Mouse (Mus musculus): ENCODE data around the gene Fras1. TPM values are rescaled to one million over a fixed set of nuclear protein-coding genes. Genes with fewer than 3 reads are reported as not detected.

Gene Fras1
- polyA plus RNA-seq, 1 experiment, result 9.0 TPM

DNA sequence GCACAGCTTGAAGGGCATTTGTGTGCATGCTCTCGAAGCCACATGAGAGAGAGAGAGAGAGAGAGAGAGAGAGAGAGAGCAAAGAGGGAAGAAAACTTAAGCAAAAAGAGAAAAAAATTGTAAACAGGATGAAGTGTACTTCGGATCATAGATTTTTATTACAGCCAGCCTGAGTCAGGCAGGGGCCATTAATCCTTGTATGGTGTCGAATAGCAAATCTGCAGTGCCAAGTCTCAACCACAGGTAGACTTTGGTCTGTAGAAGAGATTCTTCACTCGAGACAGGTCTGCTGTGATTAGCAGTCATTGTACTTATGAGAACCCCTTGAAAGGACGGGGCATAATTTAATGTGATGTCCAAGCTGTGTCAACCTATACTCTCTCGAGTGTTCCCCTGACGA lies 383.9 kb downstream of the Fras1 start:
- DNase-seq (ENCODE audit: extremely low spot score in 1 of 2, low spot score in 1 of 2), result no peak

DNA sequence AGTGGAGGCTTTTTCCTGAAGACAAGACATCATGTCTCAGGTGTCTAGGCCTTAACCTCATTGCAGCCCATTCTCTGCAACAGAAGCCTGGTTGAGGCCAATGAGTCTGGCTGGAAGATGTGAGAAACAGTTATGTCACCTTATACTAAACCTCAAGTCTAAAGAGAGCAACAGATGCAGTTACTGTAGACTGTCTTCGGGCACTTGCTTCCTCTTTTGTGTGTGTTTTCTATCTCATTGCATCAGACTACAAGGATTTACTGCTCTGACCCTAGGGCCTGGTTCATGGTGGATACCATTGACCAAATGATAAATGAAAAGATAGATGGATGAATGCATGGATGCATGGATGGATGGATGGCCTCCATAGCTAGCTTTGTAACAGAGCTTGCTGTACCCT lies 388.3 kb downstream of the Fras1 start:
- no peak for DNase-seq (ENCODE audit: extremely low spot score in 1 of 2, low spot score in 1 of 2)

DNA sequence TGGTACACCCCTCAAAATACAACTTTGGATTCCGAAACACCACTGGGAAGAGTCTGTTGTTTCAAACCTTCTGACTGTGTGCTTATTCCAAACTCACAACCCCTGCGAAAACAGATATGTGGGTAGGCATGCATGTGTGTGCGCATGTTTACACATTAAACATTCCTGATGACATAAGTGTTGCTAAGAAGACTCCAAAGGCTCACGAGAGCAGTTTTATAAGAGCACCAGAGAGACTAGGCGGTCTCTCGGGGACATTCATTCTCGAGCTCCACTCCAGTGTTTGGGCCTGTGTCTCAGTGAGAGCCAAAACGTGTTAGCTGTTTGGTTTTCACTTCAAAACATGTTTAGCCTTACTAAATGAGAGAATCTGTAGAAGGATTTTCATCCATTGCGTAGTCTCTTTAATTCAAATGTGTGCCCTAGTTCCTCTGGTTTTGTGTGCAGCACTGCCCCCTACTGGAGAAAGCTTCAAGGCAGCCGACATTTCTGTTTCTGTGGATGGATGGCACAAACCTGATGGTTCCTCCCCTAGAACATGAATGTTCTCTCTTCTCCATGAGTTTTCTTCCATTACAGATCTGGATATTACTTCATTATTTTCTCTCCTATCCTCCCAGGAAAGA lies 395.2 kb downstream of the Fras1 start:
- DNase-seq (ENCODE audit: extremely low spot score in 1 of 2, low spot score in 1 of 2), result peak; percentile 43 to 89

DNA sequence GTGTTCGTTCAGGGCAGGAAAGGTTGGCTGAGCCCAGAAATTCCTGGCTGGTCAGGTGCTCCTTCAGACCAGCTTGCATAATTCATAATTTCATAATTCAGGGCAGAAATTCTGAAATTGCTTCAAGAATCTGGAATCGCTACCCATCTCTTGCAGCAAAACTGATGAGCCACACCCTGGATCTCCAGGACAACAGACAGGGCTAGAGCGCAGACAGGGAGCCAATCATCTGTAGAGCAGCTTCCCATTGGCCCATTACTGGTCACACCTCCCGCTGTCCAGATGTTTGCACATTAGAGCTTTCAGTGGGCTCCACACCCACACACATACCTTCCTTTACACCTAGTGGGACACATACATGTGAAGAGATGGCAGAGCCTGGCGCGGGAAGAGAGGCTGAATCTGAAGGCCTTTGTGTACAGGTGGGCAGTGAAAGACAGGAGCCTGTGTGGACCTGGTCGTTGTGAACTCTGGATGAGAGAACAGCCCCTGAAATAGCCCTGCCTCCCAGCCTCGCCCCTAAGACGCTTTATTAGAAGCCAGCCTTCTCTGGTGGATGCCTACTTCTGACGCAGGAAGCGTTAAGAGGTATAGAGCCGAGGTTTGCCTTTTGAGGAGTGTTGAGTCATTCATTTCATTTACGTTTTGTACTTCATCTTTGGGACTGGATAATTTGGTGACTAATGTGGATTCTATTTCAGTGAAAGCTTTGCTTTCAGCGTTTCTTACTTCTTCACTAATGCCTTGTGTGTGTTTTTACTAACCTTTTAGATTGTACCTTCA lies 409.9 kb downstream of the Fras1 start:
- peak in 1 of 2 experiments; percentile 12 for DNase-seq (ENCODE audit: extremely low spot score in 1 of 2, low spot score in 1 of 2)

DNA sequence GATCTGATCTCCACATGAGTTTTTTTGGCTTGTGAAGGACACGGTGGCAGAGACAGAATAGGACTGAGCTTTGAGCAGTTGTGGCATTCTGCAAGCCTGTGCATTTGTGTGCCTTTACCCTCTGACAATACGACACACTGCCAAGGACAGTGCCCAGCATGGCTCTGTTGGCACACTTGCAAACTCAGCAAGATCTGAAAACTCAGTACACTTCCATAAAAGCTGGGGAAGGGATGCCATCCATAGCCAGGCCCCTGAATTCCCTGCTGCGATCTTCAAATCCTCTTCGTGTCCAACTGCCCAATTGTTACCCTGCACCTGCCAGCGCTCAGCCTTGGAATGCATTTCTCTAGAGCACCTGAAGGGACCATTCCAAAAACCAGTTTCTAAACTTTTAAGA lies 411.3 kb downstream of the Fras1 start:
- no peak for DNase-seq (ENCODE audit: extremely low spot score in 1 of 2, low spot score in 1 of 2)

DNA sequence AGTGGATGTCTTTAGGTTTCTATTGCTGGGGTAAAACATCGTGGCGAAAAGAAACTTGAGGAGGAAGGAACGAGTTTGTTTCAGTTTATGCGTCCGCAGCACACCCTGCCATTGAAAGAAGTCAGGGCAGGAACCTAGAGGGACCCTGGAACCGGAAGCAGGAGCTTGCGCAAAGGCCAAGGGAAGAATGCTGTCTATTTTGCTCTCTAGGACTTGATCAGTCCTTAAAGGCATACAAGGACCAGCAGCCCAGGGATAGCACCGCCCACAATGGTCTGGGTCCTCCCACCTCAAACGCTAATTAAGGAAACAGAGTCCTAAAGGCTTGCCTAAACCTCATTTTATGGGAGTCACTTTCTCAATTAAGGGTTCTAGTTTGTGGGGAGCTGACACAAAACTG lies 418.7 kb downstream of the Fras1 start:
- DNase-seq (ENCODE audit: extremely low spot score in 1 of 2, low spot score in 1 of 2), result no peak

DNA sequence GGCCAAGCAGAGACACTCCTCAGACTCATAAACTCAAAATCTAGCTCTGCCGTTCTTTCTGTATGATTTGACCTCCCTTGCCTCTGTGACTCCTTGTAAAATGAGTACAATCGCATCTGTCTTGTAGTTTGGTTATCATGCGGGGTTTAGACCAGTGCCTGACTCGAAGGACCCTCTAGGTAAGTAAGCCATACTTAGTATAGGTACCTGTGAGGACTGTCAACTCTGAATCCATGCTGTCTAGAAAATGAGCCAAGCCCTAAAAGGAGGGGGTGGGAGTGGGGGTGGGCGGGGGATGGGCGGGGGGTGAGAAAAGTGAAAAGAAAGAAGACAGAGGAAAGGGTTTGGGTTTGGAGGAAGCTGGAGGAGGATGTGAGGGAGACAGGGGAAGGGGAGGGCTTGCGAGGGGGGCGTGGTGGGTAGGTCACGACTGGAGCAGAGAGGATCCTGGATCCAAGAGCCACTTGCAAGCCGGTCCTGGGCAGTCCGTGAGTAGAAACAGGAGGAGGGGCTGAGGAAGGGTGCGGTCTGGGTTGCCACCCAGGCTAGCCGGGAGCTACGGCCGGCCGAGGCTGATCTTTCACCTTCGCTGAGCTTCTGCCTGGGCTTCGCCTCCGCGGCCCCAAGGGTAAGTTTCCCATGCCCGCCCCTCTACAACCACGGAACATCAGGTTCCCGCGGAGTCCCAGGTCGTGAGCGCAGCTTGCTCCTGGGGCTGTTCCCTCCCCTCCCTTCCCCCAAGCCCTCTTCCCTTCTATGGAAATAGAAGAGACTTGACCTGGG lies 419.4 kb downstream of the Fras1 start, which contains the start of gene Anxa3:
TSS of gene Anxa3 (plus strand) at position 404 of the 783 bp plus-strand sequence.
- DNase-seq (ENCODE audit: extremely low spot score in 1 of 2, low spot score in 1 of 2), result no peak

DNA sequence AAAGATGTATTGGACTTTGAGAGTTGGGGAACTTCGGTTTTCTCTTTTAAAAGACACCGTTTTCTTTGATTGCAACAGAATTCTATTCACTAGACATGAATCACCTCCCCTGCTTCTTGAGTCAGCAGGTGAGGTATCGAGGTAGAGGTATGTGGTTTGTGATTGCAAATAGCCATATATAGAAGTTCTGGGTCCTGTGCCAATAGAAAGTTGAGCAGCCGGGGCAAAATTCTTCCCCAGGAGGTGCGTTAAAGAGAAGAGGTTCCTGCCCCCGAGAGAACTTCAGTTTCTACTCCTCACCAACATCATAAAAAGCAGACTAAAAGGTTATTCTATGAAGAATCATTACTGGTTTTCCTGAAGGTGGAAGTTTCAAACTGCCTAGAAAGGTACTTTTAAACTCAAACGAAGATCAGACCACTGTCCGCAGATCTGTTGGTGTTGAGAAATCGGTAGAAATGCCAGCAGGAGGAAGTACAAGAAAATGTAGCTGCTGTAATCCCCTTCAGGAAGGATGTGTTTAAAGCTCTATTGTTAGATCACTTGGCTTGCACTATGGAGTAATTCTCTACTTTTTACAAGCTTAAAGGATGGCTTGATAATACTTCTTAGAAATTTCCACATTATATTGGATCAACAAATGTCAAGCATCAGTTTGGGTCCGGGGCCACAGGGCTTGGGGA lies 420.3 kb downstream of the Fras1 start:
- DNase-seq (ENCODE audit: extremely low spot score in 1 of 2, low spot score in 1 of 2), result no peak

DNA sequence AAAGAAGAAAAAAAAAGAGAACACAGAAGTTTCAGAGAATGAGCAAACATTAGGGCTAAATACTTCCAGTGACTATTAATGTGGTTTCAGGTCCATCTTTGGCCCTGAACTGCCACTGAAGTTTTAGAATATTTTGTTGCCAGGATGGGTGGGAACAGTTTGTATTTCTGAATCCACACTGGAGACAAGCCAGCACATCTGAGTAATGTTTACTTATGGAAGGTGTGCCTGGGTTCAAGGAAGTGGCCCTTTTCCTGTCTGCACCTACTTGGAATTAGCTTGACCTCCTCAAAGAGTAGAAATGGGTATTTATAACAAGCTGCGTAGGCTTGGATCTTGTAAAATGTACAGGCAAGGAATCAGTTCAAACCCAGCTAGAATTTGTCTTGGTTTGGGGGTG lies 422.0 kb downstream of the Fras1 start:
- no peak for DNase-seq (ENCODE audit: extremely low spot score in 1 of 2, low spot score in 1 of 2)

DNA sequence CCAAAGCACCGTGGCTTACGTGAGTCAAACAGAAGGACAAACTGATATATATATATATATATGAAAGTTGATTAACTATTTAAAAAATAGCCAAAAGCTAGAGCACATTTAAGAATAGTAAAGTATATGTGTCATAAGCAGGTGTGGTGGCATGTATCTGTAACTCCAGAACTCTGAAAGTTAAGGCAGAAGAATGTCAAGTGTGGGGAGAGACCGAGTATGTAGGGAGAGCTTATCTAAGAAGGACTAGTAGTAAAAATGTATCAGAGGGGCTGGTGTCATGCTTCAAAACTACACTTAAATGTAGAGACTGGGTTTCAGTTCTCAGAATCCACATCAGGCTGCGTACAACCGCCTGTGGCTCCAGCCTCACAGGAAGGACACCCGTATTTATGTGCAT lies 423.7 kb downstream of the Fras1 start:
- no peak for DNase-seq (ENCODE audit: extremely low spot score in 1 of 2, low spot score in 1 of 2)

DNA sequence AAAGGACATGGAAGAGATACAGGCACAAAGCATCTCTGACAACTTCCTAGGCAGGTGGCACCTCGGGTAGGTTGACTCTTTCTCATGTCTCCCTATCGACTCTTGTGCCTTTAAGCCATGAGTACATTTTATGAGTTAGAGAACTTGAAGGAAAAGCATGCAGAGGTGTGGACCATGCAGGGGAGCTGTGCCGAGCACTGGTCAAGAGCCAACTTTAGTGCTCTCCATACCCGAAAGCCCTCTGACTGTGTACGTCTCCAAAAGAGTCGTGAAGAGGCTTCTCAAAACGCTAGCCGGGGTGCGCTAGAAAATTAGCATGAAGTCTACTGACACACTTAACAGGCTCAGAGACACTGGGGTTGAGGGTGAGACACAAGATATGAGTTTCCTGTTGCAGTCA lies 425.4 kb downstream of the Fras1 start:
- no peak for DNase-seq (ENCODE audit: extremely low spot score in 1 of 2, low spot score in 1 of 2)

DNA sequence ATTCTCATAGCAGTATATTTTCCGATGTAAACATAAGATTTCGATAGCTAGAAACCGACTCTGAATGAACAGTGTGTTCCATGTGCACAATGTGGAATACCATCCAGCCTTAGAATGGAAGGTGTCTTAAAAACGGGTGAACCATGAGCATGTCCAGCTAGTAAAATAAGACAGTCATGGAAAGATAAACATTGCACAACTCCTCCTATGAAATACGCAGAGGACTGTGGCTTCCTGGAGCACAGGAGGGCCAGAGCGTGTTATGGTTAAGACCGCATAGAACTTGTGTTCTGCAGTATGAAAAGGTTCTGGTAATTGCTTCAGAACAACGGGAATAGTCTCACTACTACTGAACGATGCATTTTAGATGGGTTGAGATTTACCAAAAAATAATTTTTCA lies 426.2 kb downstream of the Fras1 start:
- no peak for DNase-seq (ENCODE audit: extremely low spot score in 1 of 2, low spot score in 1 of 2)

DNA sequence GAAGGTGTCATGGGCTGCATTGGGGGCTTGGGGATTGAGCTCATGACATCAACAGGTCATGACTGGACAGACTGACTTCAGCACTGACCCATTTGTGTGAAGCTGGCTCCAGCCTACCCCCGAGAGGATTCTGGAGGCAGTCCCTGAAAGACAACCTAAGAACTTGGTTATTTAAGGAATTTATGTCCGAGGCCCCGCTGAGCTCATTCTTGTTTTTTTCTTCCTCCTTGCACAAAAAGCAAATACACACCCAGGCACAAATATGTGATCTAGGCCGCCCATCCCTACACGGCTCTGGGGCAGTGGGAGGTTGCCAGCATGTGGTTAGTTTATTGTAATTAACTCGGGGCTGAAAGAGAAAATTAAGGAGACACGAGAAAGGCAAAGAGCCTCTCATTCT lies 428.4 kb downstream of the Fras1 start:
- no peak for DNase-seq (ENCODE audit: extremely low spot score in 1 of 2, low spot score in 1 of 2)

DNA sequence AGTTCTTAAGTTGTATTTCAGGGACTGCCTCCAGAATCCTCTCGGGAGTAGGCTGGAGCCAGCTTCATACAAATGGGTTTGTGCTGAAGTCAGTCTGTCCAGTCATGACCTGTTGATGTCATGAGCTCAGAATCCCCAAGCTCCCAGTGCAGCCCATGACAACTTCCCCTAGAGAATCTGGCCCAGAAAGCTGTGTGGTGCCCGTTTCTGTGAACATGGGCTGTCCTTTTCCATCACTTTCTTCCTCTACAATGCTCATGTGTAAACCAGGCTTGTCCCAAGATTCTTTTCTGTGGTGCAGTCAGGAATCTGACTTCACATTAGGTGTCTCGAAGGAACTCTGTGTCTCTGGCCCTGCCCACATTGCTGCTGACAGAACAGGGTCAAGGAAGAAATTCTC lies 429.3 kb downstream of the Fras1 start:
- no peak for DNase-seq (ENCODE audit: extremely low spot score in 1 of 2, low spot score in 1 of 2)

DNA sequence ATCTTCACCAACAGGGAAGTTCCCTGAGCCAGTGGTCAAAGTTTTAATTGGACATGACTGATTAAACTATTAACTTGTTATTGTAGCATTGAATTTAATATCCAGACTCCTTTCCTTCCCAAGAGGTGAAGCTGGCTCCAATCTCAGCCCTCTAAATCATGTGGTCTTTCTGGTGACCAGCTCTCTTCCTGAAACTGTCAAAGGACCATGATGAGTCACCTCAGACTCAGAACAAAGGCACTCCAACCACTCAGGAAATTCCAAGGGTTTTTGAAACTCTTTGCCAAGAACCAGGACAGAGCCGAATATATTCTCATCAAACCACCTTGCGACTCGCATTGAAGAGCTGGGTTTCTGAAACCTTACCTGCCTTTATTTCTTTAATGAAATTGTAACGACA lies 430.5 kb downstream of the Fras1 start:
- DNase-seq (ENCODE audit: extremely low spot score in 1 of 2, low spot score in 1 of 2), result no peak

DNA sequence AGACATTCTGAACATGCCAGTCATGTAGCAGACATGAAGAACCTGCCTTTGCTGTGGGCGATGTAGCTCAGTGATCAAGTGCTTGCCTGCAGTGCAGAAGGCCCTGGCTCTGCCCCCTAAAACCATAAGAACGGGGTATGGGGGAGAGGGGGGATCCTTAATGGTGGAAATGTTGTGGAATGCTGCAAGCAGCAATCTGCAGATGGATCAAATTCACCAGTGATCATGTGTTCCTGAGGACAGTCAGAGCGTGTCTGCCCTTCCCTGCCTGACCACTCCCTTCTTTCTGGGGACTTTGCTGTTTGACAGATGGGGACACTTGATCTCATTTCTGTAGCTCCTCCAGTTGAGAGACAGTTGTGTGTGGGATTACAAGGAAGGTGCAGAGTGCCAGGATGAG lies 431.1 kb downstream of the Fras1 start:
- DNase-seq (ENCODE audit: extremely low spot score in 1 of 2, low spot score in 1 of 2), result no peak

DNA sequence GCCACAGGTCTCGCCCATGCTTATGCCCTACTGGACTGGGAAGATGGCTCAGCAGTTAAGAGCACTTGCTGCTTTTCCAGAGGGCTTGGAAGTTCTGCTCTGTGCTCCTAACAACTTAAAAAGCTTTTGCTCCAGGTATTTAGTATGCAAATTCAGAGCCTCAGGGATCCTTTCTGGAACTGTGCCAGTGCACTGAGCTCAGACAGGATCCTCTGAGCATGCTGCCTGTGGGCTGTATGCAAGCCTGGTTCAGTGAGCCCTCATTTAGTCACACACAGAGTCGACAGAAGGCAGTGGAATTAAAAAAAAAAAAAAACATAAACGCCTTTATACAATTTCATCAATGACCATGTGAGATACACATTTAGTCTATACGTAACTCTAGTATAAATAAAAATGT lies 436.9 kb downstream of the Fras1 start:
- peak; percentile 6 to 21 for DNase-seq (ENCODE audit: extremely low spot score in 1 of 2, low spot score in 1 of 2)

DNA sequence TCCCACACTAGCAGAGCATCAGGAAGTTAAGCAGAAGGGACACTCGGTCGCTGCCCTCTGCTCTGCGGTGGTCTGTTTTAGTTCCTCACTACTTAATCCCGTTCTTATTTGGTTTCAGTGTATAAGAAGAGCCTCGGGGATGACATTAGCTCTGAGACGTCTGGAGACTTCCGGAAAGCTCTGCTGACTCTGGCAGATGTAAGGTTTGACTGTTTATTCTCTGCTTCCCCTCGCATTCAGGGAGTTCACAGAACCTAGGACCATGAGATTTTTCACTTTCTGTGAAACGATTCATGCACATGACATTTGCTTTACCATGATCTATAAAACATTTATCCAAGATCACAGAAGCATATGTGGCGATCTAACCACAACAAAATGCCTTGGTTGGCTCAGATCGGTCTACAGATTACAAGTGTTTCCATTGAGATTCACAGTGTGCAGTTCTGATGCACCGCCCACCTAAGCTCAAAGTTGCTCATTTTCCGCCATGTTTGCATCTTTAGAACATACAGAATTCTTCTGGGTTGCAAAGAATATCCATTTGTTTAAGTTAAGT lies 451.1 kb downstream of the Fras1 start:
- DNase-seq (ENCODE audit: extremely low spot score in 1 of 2, low spot score in 1 of 2), result no peak

DNA sequence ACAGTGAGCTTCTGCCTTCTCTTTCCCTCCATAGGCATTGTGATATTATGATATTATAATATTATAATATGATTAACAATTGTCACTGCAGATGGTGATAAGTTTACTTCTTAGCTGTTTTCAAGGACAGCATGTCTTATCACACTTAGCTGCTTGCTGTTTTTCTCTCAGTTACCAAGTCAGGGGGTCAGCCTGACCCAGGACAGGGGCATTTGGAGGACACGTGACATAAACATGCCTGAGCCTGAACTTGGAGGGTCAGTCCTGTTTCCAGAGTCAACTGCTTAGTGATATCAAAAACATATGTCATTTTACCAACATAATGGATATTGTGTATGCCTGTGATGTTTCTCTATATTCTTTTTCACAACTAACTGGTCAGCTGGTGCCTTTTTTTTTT lies 453.4 kb downstream of the Fras1 start:
- no peak for DNase-seq (ENCODE audit: extremely low spot score in 1 of 2, low spot score in 1 of 2)

All from frontal cortex, adult 2 months (tissue).